Mouse (Mus musculus) heart, embryonic 15.5 days (tissue): ENCODE results near the gene Myt1. TPM values are rescaled to one million over a fixed set of nuclear protein-coding genes. Genes with fewer than 3 reads are reported as not detected.

Experiments used
- ATAC-seq: fragments of 200-750 bp; cut with Nextera tagmentation; replicated peaks from 2 replicates; pipeline ENCODE4 v1.8.0; 2017; ENCODE audit warnings: low read depth, moderate TSS enrichment; ENCODE audit not compliant: insufficient number of reproducible peaks, insufficient read depth, low FRiP score
- H3K27ac ChIP-seq: fragments of 300-500 bp; sonication (generic); 2 replicates; pipeline ENCODE4 v1.5.1; 2015; ENCODE audit warnings: mild to moderate bottlenecking, inconsistent platforms
- H3K27me3 ChIP-seq: fragments of 300-500 bp; sonication (generic); 2 replicates; pipeline ENCODE4 v1.6.1; 2015; ENCODE audit warnings: inconsistent platforms
- H3K36me3 ChIP-seq: fragments of 300-500 bp; sonication (generic); 2 replicates; pipeline ENCODE4 v1.6.1; 2015; ENCODE audit warnings: mild to moderate bottlenecking, inconsistent platforms
- H3K4me1 ChIP-seq: fragments of 300-500 bp; sonication (generic); replicated peaks from 2 replicates; pipeline ENCODE4 v1.6.1; 2015; ENCODE audit warnings: inconsistent platforms
- H3K4me2 ChIP-seq: fragments of 300-500 bp; sonication (generic); 2 replicates; pipeline ENCODE4 v1.6.1; 2015; ENCODE audit warnings: inconsistent platforms, mild to moderate bottlenecking, moderate library complexity
- H3K4me3 ChIP-seq: fragments of 300-500 bp; sonication (generic); 2 replicates; pipeline ENCODE4 v1.5.1; 2015; ENCODE audit warnings: mild to moderate bottlenecking, inconsistent platforms
- H3K9ac ChIP-seq: fragments of 300-500 bp; sonication (generic); 2 replicates; pipeline ENCODE4 v1.6.1; 2015; ENCODE audit warnings: mild to moderate bottlenecking, inconsistent platforms
- H3K9me3 ChIP-seq: fragments of 300-500 bp; sonication (generic); replicated peaks from 2 replicates; pipeline ENCODE4 v1.6.1; 2016; ENCODE audit warnings: inconsistent platforms
- WGBS: fragments of 180-500 bp; shearing (Covaris S2); methylation state at CpG from one replicate; pipeline ENCODE4 v1.1.7; 2015; ENCODE audit warnings: mixed read lengths; 5-methylcytosine and 5-hydroxymethylcytosine counted together
- polyA plus RNA-seq: library from polyadenylated mRNA; unstranded; fragments of >200 nt; fragmentation: Nextera tagmentation; extraction: Ambion mirVana; gene quantifications from 2 replicates; pipeline ENCODE4 v1.2.1, GENCODE M21; 2015

Gene Myt1
- polyA plus RNA-seq, 1 experiment from 2014 or later: 0.06 TPM

DNA sequence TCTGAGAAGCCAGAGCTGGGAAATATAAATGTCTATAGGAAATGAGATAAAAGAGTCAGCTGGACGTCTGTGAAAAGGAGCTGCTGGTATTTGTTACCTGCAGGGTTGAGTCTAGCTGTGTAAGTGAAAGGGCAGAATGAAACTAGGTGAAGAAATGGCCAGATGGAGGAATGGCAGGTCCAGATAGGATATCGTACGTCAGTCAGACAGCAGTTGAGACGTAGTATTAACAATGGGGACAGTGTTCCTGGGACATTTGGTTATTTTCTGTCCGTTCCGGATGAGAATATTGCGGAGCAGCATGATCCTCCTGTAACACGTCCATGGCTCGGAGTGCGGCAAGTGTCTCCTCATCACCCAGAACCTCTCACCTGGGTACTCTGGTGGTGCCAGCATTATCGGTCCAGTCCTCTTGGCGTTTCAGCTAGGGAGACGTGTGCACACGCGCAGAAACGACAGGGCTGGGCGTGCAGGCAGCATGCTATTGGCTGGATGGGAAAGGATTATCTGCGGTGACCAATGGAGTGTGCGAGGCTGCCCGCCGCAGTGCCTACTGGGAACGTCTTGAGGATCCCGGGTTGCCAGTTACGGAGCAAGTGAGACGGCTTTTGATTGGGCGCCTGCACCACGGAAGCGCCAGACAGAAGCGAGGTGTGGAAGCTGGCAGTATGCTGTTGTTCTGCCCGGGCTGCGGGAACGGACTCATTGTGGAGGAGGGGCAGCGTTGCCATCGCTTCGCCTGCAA lies 100.8 kb downstream of the Myt1 start, which contains the start of gene Polr3k:
Gene Polr3k (plus strand): TSS at position 547 of the 745 bp plus-strand sequence.
- Histone ChIP-seq H3K27me3 (no peaks in the 10 kb centered on the region), H3K9ac (peak within 1 kb of the TSS; percentile 71), H3K4me2 (peak within 1 kb of the TSS; percentile 76), H3K36me3 (peaks cover 9% of the 10 kb centered on the region), H3K4me3 (peak within 1 kb of the TSS; percentile 87), H3K9me3 (no peaks in the 10 kb centered on the region), H3K27ac (peak within 1 kb of the TSS; percentile 75), H3K4me1 (peaks cover 14% of the 10 kb centered on the region)
- ATAC-seq: peak; percentile 100
- WGBS: under 1% methylated on average over 35 of the region's 35 CpGs

DNA sequence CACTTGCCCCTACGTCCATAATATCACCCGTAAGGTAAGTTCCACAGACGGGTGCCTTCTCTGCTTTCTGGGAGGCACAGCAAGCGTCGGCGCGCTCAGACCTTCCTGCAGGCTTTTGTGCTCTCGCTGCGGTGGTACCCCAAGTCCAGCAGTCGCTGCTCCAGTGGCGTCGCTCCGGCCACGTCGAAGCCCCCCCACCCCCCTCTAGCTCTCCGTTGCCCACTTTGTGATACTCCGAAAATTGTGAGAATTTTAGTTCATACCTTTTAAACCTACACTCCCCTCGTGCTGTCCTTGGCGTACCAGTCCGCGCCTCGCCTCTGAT lies 101.4 kb downstream of the Myt1 start:
- H3K9ac ChIP-seq: peak overlapping the region; percentile 71
- H3K4me3 ChIP-seq: peak overlapping the region; percentile 87
- ATAC-seq: peak; percentile 21
- no peaks in the 10 kb centered on the region for H3K9me3 ChIP-seq
- H3K4me1 ChIP-seq: peaks cover 14% of the 10 kb centered on the region
- H3K27me3 ChIP-seq: no peaks in the 10 kb centered on the region
- under 1% methylated on average over 22 of the region's 22 CpGs for WGBS
- peaks cover 14% of the 10 kb centered on the region for H3K36me3 ChIP-seq
- peak overlapping the region; percentile 75 for H3K27ac ChIP-seq
- H3K4me2 ChIP-seq: peak overlapping the region; percentile 76

DNA sequence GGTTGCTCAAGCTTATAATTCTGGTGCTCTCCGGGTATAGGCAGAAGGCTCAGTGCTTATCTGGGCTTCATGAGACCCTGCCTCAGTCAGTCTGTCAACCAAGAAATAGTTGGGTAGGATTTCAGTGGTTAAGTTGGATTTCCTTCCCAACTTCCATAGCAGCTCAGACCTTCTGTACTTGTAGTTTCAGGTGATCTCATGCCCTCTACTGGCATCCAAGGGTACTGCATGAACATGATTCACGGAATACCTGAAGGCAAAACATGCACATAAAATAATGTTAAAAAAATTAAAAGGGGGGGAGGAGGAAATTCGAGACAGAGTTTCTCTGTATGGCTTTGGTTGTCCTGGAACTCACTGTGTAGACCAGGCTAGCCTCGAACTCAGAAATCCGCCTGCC lies 103.8 kb downstream of the Myt1 start:
- Histone ChIP-seq H3K36me3 (peaks cover 26% of the 10 kb centered on the region), H3K9me3 (no peaks in the 10 kb centered on the region), H3K4me3 (no peak overlapping the region), H3K9ac (no peak overlapping the region), H3K4me2 (no peak overlapping the region), H3K4me1 (peaks cover 14% of the 10 kb centered on the region), H3K27ac (no peak overlapping the region), H3K27me3 (no peaks in the 10 kb centered on the region)
- no peak for ATAC-seq
- 44% methylated on average over 5 of the region's 5 CpGs for WGBS

DNA sequence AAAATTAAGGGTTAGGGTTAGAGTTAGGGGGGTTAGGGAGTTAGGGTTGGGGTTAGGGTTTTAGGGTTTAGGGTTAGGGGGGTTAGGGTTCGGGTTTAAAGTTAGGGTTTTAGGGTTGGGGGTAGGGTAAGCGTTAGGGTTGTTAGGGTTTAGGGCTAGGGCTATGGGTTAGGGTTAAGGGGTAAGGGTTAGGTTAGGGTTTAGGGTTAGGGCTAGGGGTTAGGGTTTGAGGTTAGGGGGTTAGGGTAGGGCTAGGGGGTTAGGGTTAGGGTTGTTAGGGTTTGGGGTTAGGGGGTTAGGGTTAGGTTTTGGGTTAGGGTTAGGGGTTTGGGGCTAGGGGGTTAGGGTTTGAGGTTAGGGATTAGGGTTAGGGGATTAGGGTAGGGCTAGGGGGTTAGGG lies 107.9 kb downstream of the Myt1 start:
- H3K4me2 ChIP-seq: no peak overlapping the region
- no peaks in the 10 kb centered on the region for H3K9me3 ChIP-seq
- no peak for ATAC-seq
- H3K27me3 ChIP-seq: no peaks in the 10 kb centered on the region
- no peak overlapping the region for H3K4me3 ChIP-seq
- H3K36me3 ChIP-seq: peaks cover 26% of the 10 kb centered on the region
- WGBS: 88% methylated on average over 2 of the region's 2 CpGs
- H3K4me1 ChIP-seq: no peaks in the 10 kb centered on the region
- H3K9ac ChIP-seq: no peak overlapping the region
- no peak overlapping the region for H3K27ac ChIP-seq

Other genes with a start within 250 kb of the Myt1 start
- gene Dnajc5, start 242.8 kb upstream of the Myt1 start, polyA plus RNA-seq: 70.3 and 83.3 TPM in 2 replicates
- gene Uckl1, start 178.4 kb upstream of the Myt1 start, polyA plus RNA-seq: 61.8 and 71.6 TPM in 2 replicates
- 38.9 and 45.5 TPM in 2 replicates for gene Prpf6, start 171.5 kb upstream of the Myt1 start, polyA plus RNA-seq
- gene Zfp512b, start 170.5 kb upstream of the Myt1 start, polyA plus RNA-seq: 23.1 and 35.8 TPM in 2 replicates
- 9.6 and 14.9 TPM in 2 replicates for gene Samd10, start 164.1 kb upstream of the Myt1 start, polyA plus RNA-seq
- not detected in 2 replicates for gene Gm29797, start 106.3 kb upstream of the Myt1 start, polyA plus RNA-seq
- gene Sox18, start 91.7 kb upstream of the Myt1 start, polyA plus RNA-seq: 41.9 and 47.2 TPM in 2 replicates
- gene Tcea2, start 83.0 kb upstream of the Myt1 start, polyA plus RNA-seq: 13.5 and 19.2 TPM in 2 replicates
- gene Rgs19, start 69.4 kb upstream of the Myt1 start, polyA plus RNA-seq: 30.9 and 45.3 TPM in 2 replicates
- not detected in 2 replicates for gene Lkaaear1, start 64.9 kb upstream of the Myt1 start, polyA plus RNA-seq
- 1.8 and 3.0 TPM in 2 replicates for gene Oprl1, start 48.3 kb upstream of the Myt1 start, polyA plus RNA-seq
- gene Pcmtd2, start 74.5 kb downstream of the Myt1 start, polyA plus RNA-seq: 27.0 and 29.3 TPM in 2 replicates
- 37.9 and 41.5 TPM in 2 replicates for gene Polr3k, start 101.0 kb downstream of the Myt1 start, polyA plus RNA-seq
- gene Gm14496, start 227.8 kb downstream of the Myt1 start, polyA plus RNA-seq: not detected in 2 replicates